21 mouse cellular contexts compared by ENCODE assay signal in genomic region chr15:85457838-85458237, GRCm38 (mm10). TPM values are rescaled to one million over a fixed set of nuclear protein-coding genes. Genes with fewer than 3 reads are reported as not detected.
DNase-seq lines count a peak whose midpoint lies in the region; ATAC-seq and TF ChIP-seq lines count a peak whose summit lies in the region.
"Had no signal": no experiment of that assay in that cellular context is flagged by ENCODE, and none has a peak within 500 bp of the region (broad histone marks: within the 10 kb centered on the region; RNA-seq: fewer than 3 reads in every experiment).

No protein-coding gene starts in this region.

- no peak for TF ChIP-seq EP300 in lung, postnatal 0 days (IDR thresholded peaks at IDR 0.05)

- DNase-seq in lung, embryonic 14.5 days = no peak
- no peak for DNase-seq in lung, postnatal 0 days (ENCODE audit: low spot score)
- no peak for DNase-seq in right cerebral cortex, postnatal 10 days (ENCODE audit: low spot score in 2 of 2)
- DNase-seq in adrenal gland, postnatal 25 days = no peak
- DNase-seq in adipocyte (ENCODE audit: low spot score) = no peak
- DNase-seq: cerebellum, postnatal 36 days; left cerebral cortex, postnatal 4 days; right cerebral cortex, postnatal 4 days had no signal

- H3K27me3 ChIP-seq in lung, embryonic 14.5 days (ENCODE audit: insufficient read depth, low read length) = no peaks in the 10 kb centered on the region
- H3K27me3 ChIP-seq in lung, postnatal 0 days (replicated peaks; ENCODE audit: insufficient read depth, low read length) = no peaks in the 10 kb centered on the region
- H3K27me3 ChIP-seq in forebrain, embryonic 13.5 days = no peaks in the 10 kb centered on the region
- no peaks in the 10 kb centered on the region for H3K27me3 ChIP-seq in hindbrain, embryonic 16.5 days (replicated peaks; ENCODE audit: control insufficient read depth, insufficient read depth, low read length)
- H3K27me3 ChIP-seq in neural tube, embryonic 13.5 days = no peaks in the 10 kb centered on the region

- TF ChIP-seq CTCF in lung, embryonic 14.5 days (IDR thresholded peaks at IDR 0.05; ENCODE audit: low read depth) = no peak
- no peak for TF ChIP-seq CTCF in lung, postnatal 0 days (IDR thresholded peaks at IDR 0.05)

- H3K9me3 ChIP-seq in lung, embryonic 14.5 days (ENCODE audit: low read depth, low read length) = no peaks in the 10 kb centered on the region
- no peaks in the 10 kb centered on the region for H3K9me3 ChIP-seq in lung, postnatal 0 days (ENCODE audit: low read length)
- no peaks in the 10 kb centered on the region for H3K9me3 ChIP-seq in forebrain, embryonic 13.5 days (replicated peaks)
- H3K9me3 ChIP-seq in hindbrain, embryonic 16.5 days (ENCODE audit: control insufficient read depth, low read length) = no peaks in the 10 kb centered on the region
- H3K9me3 ChIP-seq in neural tube, embryonic 13.5 days = no peaks in the 10 kb centered on the region

- 62% methylated on average over 8 of the region's 8 CpGs for WGBS in lung, embryonic 14.5 days
- WGBS in lung, postnatal 0 days = 63% methylated on average over 8 of the region's 8 CpGs
- WGBS in forebrain, embryonic 13.5 days = 10% methylated on average over 8 of the region's 8 CpGs
- 21% methylated on average over 8 of the region's 8 CpGs for WGBS in hindbrain, embryonic 16.5 days
- WGBS in neural tube, embryonic 13.5 days = 22% methylated on average over 8 of the region's 8 CpGs

- H3K27ac ChIP-seq in lung, embryonic 14.5 days (ENCODE audit: low read depth) = 0 out of 2 replicates have a peak overlapping the region, but pooled peaks have one; percentile 21
- no peak overlapping the region for H3K27ac ChIP-seq in lung, postnatal 0 days (ENCODE audit: low read length)
- H3K27ac ChIP-seq in forebrain, embryonic 13.5 days = peak overlapping the region; percentile 89
- H3K27ac ChIP-seq in hindbrain, embryonic 16.5 days (ENCODE audit: low read depth, low read length) = peak overlapping the region; percentile 60
- H3K27ac ChIP-seq in neural tube, embryonic 13.5 days (replicated peaks) = peak overlapping the region; percentile 89
- H3K27ac ChIP-seq: liver, embryonic 14.5 days had no signal

- peaks cover 50% of the 10 kb centered on the region for H3K36me3 ChIP-seq in lung, embryonic 14.5 days (ENCODE audit: insufficient read depth)
- peaks cover 1% of the 10 kb centered on the region; the same call in 1 of the 2 replicates for H3K36me3 ChIP-seq in lung, postnatal 0 days (ENCODE audit: insufficient read depth, low read length)
- H3K36me3 ChIP-seq in forebrain, embryonic 13.5 days (ENCODE audit: poor library complexity, severe bottlenecking) = no peaks in the 10 kb centered on the region
- H3K36me3 ChIP-seq in hindbrain, embryonic 16.5 days (ENCODE audit: control insufficient read depth, insufficient read depth, low read length) = no peaks in the 10 kb centered on the region
- H3K36me3 ChIP-seq in neural tube, embryonic 13.5 days = peaks cover 12% of the 10 kb centered on the region; the same call in 1 of the 2 replicates

- no peak overlapping the region for H3K9ac ChIP-seq in lung, embryonic 14.5 days
- H3K9ac ChIP-seq in lung, postnatal 0 days (replicated peaks; ENCODE audit: low read depth) = no peak overlapping the region
- H3K9ac ChIP-seq in forebrain, embryonic 13.5 days = no peak overlapping the region
- H3K9ac ChIP-seq in hindbrain, embryonic 16.5 days (ENCODE audit: low read depth, low read length) = no peak overlapping the region
- no peak overlapping the region for H3K9ac ChIP-seq in neural tube, embryonic 13.5 days
- H3K9ac ChIP-seq: liver, embryonic 14.5 days had no signal

- H3K4me3 ChIP-seq in lung, embryonic 14.5 days (ENCODE audit: low read depth, low read length) = no peak overlapping the region
- no peak overlapping the region for H3K4me3 ChIP-seq in lung, postnatal 0 days (ENCODE audit: low read depth, low read length)
- H3K4me3 ChIP-seq in forebrain, embryonic 13.5 days = no peak overlapping the region
- H3K4me3 ChIP-seq in hindbrain, embryonic 16.5 days (ENCODE audit: low read length) = no peak overlapping the region
- H3K4me3 ChIP-seq in neural tube, embryonic 13.5 days = no peak overlapping the region

- no peak for ATAC-seq in lung, embryonic 14.5 days (ENCODE audit: insufficient read depth)
- ATAC-seq in lung, postnatal 0 days = no peak
- peak; percentile 36; the same call in 1 of the 2 replicates for ATAC-seq in forebrain, embryonic 13.5 days
- no peak for ATAC-seq in hindbrain, embryonic 16.5 days
- ATAC-seq in neural tube, embryonic 13.5 days (ENCODE audit: low read depth) = no peak; the same call in 1 of the 2 replicates
- ATAC-seq: activated CD4-positive, CD25-positive, alpha-beta regulatory T cell, adult 4 months had no signal

- peaks cover 3% of the 10 kb centered on the region; the same call in 1 of the 2 replicates for H3K4me1 ChIP-seq in lung, embryonic 14.5 days (ENCODE audit: insufficient read depth)
- H3K4me1 ChIP-seq in lung, postnatal 0 days (ENCODE audit: insufficient read depth, low read depth, low read length) = no peaks in the 10 kb centered on the region
- peaks cover 84% of the 10 kb centered on the region for H3K4me1 ChIP-seq in forebrain, embryonic 13.5 days
- H3K4me1 ChIP-seq in hindbrain, embryonic 16.5 days (ENCODE audit: control insufficient read depth, insufficient read depth, low read depth, low read length) = peaks cover 47% of the 10 kb centered on the region
- peaks cover 83% of the 10 kb centered on the region for H3K4me1 ChIP-seq in neural tube, embryonic 13.5 days (replicated peaks)

- no peak overlapping the region for H3K4me2 ChIP-seq in lung, embryonic 14.5 days
- H3K4me2 ChIP-seq in lung, postnatal 0 days (replicated peaks; ENCODE audit: low read depth, low read length) = no peak overlapping the region
- 0 out of 2 replicates have a peak overlapping the region, but pooled peaks have one; percentile 13 for H3K4me2 ChIP-seq in forebrain, embryonic 13.5 days
- H3K4me2 ChIP-seq in hindbrain, embryonic 16.5 days (ENCODE audit: low read length) = no peak overlapping the region
- no peak overlapping the region for H3K4me2 ChIP-seq in neural tube, embryonic 13.5 days

RNA-seq across cellular contexts. Expression of gene 7530416G11Rik, which starts 45.2 kb away (rescaled TPM):
- polyA plus RNA-seq in lung, embryonic 14.5 days (2014; fragmentation: Nextera tagmentation; extraction: Ambion mirVana) = not detected in 2 replicates
- not detected in 2 replicates for polyA plus RNA-seq in lung, postnatal 0 days (2015; fragmentation: Nextera tagmentation; extraction: Ambion mirVana)
- polyA plus RNA-seq in forebrain, embryonic 13.5 days (2015; fragmentation: Nextera tagmentation; extraction: Ambion mirVana) = not detected in 2 replicates
- polyA plus RNA-seq in hindbrain, embryonic 16.5 days (2015; fragmentation: Nextera tagmentation; extraction: Ambion mirVana) = not detected in 2 replicates
- polyA plus RNA-seq in neural tube, embryonic 13.5 days (2015; fragmentation: Nextera tagmentation; extraction: Ambion mirVana) = not detected in 2 replicates
- total RNA-seq in adrenal gland, postnatal 25 days (2021) = not detected in 2 replicates
- total RNA-seq: granulocyte monocyte progenitor cell, adult 5-6 weeks; hematopoietic stem cell, adult 5-6 weeks; layer of hippocampus, postnatal 10 days; left cerebral cortex, postnatal 4 days; megakaryocyte-erythroid progenitor cell, adult 5-6 weeks had no signal
- polyA plus RNA-seq: activated CD4-positive, CD25-positive, alpha-beta regulatory T cell, adult 4 months; embryonic facial prominence, embryonic 14.5 days; frontal cortex, adult 2 months; kidney, embryonic 16.5 days; liver, embryonic 14.5 days; urinary bladder, adult 2 months had no signal
